Mouse (Mus musculus): ENCODE data around the gene Rnf220.

The Rnf220 gene

GRCm38 (mm10) chr4:117379803-117380557 lies 116.9 kb downstream of the Rnf220 start:
- DNase-seq (ENCODE audit: low spot score) = no peak

- DNase-seq (ENCODE audit: low spot score) = no peak
Observed at GRCm38 (mm10) chr4:117374078-117374540, 122.7 kb downstream of the Rnf220 start.

- DNase-seq (ENCODE audit: low spot score) = no peak
Observed at GRCm38 (mm10) chr4:117373324-117374077, 123.4 kb downstream of the Rnf220 start.

GRCm38 (mm10) chr4:117371896-117372295 lies 125.0 kb downstream of the Rnf220 start:
- DNase-seq (ENCODE audit: low spot score) = no peak

GRCm38 (mm10) chr4:117370354-117370753 lies 126.5 kb downstream of the Rnf220 start:
- DNase-seq (ENCODE audit: low spot score) = no peak

GRCm38 (mm10) chr4:117369571-117369970 lies 127.3 kb downstream of the Rnf220 start:
- no peak for DNase-seq (ENCODE audit: low spot score)

GRCm38 (mm10) chr4:117367365-117367764 lies 129.5 kb downstream of the Rnf220 start:
- no peak for DNase-seq (ENCODE audit: low spot score)

GRCm38 (mm10) chr4:117362085-117362484 lies 134.8 kb downstream of the Rnf220 start:
- DNase-seq (ENCODE audit: low spot score) = no peak

GRCm38 (mm10) chr4:117361558-117361873 lies 135.3 kb downstream of the Rnf220 start:
- no peak for DNase-seq (ENCODE audit: low spot score)

GRCm38 (mm10) chr4:117360713-117361557 lies 135.9 kb downstream of the Rnf220 start:
- no peak for DNase-seq (ENCODE audit: low spot score)

- DNase-seq (ENCODE audit: low spot score) = no peak
Observed at GRCm38 (mm10) chr4:117359803-117360382, 137.0 kb downstream of the Rnf220 start.

- DNase-seq (ENCODE audit: low spot score) = no peak
Observed at GRCm38 (mm10) chr4:117357917-117358316, 138.9 kb downstream of the Rnf220 start.

GRCm38 (mm10) chr4:117357104-117357503 lies 139.7 kb downstream of the Rnf220 start:
- no peak for DNase-seq (ENCODE audit: low spot score)

GRCm38 (mm10) chr4:117356223-117356622 lies 140.6 kb downstream of the Rnf220 start:
- DNase-seq (ENCODE audit: low spot score) = no peak

GRCm38 (mm10) chr4:117354651-117355050 lies 142.2 kb downstream of the Rnf220 start:
- DNase-seq (ENCODE audit: low spot score) = no peak

GRCm38 (mm10) chr4:117352957-117353356 lies 143.9 kb downstream of the Rnf220 start:
- DNase-seq (ENCODE audit: low spot score) = no peak

GRCm38 (mm10) chr4:117352071-117352470 lies 144.8 kb downstream of the Rnf220 start:
- no peak for DNase-seq (ENCODE audit: low spot score)

GRCm38 (mm10) chr4:117350139-117350693 lies 146.6 kb downstream of the Rnf220 start:
- DNase-seq (ENCODE audit: low spot score) = no peak

- no peak for DNase-seq (ENCODE audit: low spot score)
Observed at GRCm38 (mm10) chr4:117349327-117349726, 147.5 kb downstream of the Rnf220 start.

- DNase-seq (ENCODE audit: low spot score) = no peak
Observed at GRCm38 (mm10) chr4:117346025-117346424, 150.8 kb downstream of the Rnf220 start.

- no peak for DNase-seq (ENCODE audit: low spot score)
Observed at GRCm38 (mm10) chr4:117343385-117343784, 153.5 kb downstream of the Rnf220 start.

GRCm38 (mm10) chr4:117342751-117343150 lies 154.1 kb downstream of the Rnf220 start:
- DNase-seq (ENCODE audit: low spot score) = no peak
